Mouse (Mus musculus): ENCODE data around the gene Srrm2. TPM values are rescaled to one million over a fixed set of nuclear protein-coding genes. Genes with fewer than 3 reads are reported as not detected.

Gene Srrm2
- total and polyA plus RNA-seq, 3 experiments: 26.7 to 383 (median 90.4) TPM

GRCm38 (mm10) chr17:23854229-23854765, 64.0 kb downstream of the Srrm2 start:
- TF ChIP-seq CHD2 (IDR thresholded peaks at IDR 0.05; ENCODE audit: low read length) (no peak), JUND (conservative IDR thresholded peaks at IDR 0.05; ENCODE audit: low read depth, low read length) (no peak), IRF4 (IDR thresholded peaks at IDR 0.05; ENCODE audit: low read depth, low read length) (no peak), NELFE (IDR thresholded peaks at IDR 0.05; ENCODE audit: low read depth, low read length) (no peak), MYC (IDR thresholded peaks at IDR 0.05; ENCODE audit: low read depth, low read length) (no peak), E2F4 (IDR thresholded peaks at IDR 0.05; ENCODE audit: insufficient replicate concordance, low read depth, low read length) (no peak), NRF1 (IDR thresholded peaks at IDR 0.05; ENCODE audit: low read depth, low read length) (no peak)
- dilution Hi-C loops (cut with MboI; ENCODE audit: extremely low pct_ligation_motif_present, extremely low pct_unique_long_range_greater_than_20kb, low sequenced_read_pairs): no loop called here
- H3K4me2 ChIP-seq (ENCODE audit: insufficient read depth, low read depth, poor library complexity, severe bottlenecking): no peak overlapping the region
- H3K27me3 ChIP-seq (replicated peaks): peaks cover 9% of the 10 kb centered on the region
- H3K79me2 ChIP-seq (replicated peaks; ENCODE audit: control insufficient read depth, extremely low read depth, insufficient read depth, poor library complexity, severe bottlenecking): no peaks in the 10 kb centered on the region
- no peak for DNase-seq (ENCODE audit: extremely low read depth)
- H3K4me1 ChIP-seq (ENCODE audit: control insufficient read depth in 1 of 2, insufficient read depth in 2 of 2): peaks cover 0 to 6% of the 10 kb centered on the region in 2 experiments; a peak in 1 of 4 replicates
- H3K4me3 ChIP-seq (replicated peaks in 1 of 3; ENCODE audit: low read depth in 2 of 3, low read length in 2 of 3, poor library complexity in 1 of 3): no peak overlapping the region
- no peak overlapping the region for H3K9ac ChIP-seq (ENCODE audit: insufficient read depth, low read depth)
- H3K36me3 ChIP-seq (replicated peaks in 1 of 2; ENCODE audit: control insufficient read depth in 1 of 2, insufficient read depth in 1 of 2, low read length in 1 of 2): no peaks in the 10 kb centered on the region
- peaks cover 3% of the 10 kb centered on the region for H3K9me3 ChIP-seq (replicated peaks; ENCODE audit: low read length)
- in situ Hi-C loops (cut with MboI; ENCODE audit: low pct_ligation_motif_present, low pct_unique_long_range_greater_than_20kb, low sequenced_read_pairs): no loop called here
- no peak overlapping the region for H3K27ac ChIP-seq (ENCODE audit: insufficient read depth, low read depth)

GRCm38 (mm10) chr17:23857193-23857592, 66.9 kb downstream of the Srrm2 start:
- no peaks in the 10 kb centered on the region for H3K9me3 ChIP-seq (replicated peaks; ENCODE audit: low read length)
- H3K4me2 ChIP-seq (ENCODE audit: insufficient read depth, low read depth, poor library complexity, severe bottlenecking): no peak overlapping the region
- TF ChIP-seq E2F4 (IDR thresholded peaks at IDR 0.05; ENCODE audit: insufficient replicate concordance, low read depth, low read length) (no peak), BHLHE40 (IDR thresholded peaks at IDR 0.05; ENCODE audit: low read depth, low read length) (no peak), POLR2A (IDR thresholded peaks at IDR 0.05; ENCODE audit: low read depth, low read length) (no peak), USF2 (conservative IDR thresholded peaks at IDR 0.05; ENCODE audit: low read depth, low read length) (no peak), MAX (IDR thresholded peaks at IDR 0.05; ENCODE audit: low read length) (no peak), CHD2 (IDR thresholded peaks at IDR 0.05; ENCODE audit: low read length) (no peak), ZC3H11A (IDR thresholded peaks at IDR 0.05; ENCODE audit: low read depth, low read length) (no peak), GABPA (IDR thresholded peaks at IDR 0.05; ENCODE audit: insufficient replicate concordance, low read depth, low read length) (no peak), MAZ (IDR thresholded peaks at IDR 0.05; ENCODE audit: low read depth, low read length) (no peak), MAFK (IDR thresholded peaks at IDR 0.05; ENCODE audit: insufficient replicate concordance, low read length) (no peak), TCF12 (IDR thresholded peaks at IDR 0.05; ENCODE audit: low read depth, low read length) (no peak), UBTF (IDR thresholded peaks at IDR 0.05; ENCODE audit: low read depth, low read length) (no peak), HCFC1 (IDR thresholded peaks at IDR 0.05; ENCODE audit: low read depth, low read length) (no peak), ZKSCAN1 (IDR thresholded peaks at IDR 0.05; ENCODE audit: borderline replicate concordance, low read depth, low read length) (no peak), MEF2A (IDR thresholded peaks at IDR 0.05; ENCODE audit: borderline replicate concordance, low read depth, low read length) (no peak), NRF1 (IDR thresholded peaks at IDR 0.05; ENCODE audit: low read depth, low read length) (no peak), POLR2AphosphoS2 (IDR thresholded peaks at IDR 0.05; ENCODE audit: low read depth, low read length) (no peak), MXI1 (IDR thresholded peaks at IDR 0.05; ENCODE audit: low read depth, low read length) (no peak), ELF1 (IDR thresholded peaks at IDR 0.05; ENCODE audit: low read depth, low read length) (no peak), RAD21 (IDR thresholded peaks at IDR 0.05; ENCODE audit: low read depth, low read length) (no peak)
- H3K4me1 ChIP-seq (ENCODE audit: control insufficient read depth in 1 of 2, insufficient read depth in 2 of 2): peaks cover 0 to 9% of the 10 kb centered on the region in 2 experiments; a peak in 1 of 4 replicates
- in situ Hi-C loops (cut with MboI; ENCODE audit: low pct_ligation_motif_present, low pct_unique_long_range_greater_than_20kb, low sequenced_read_pairs) (no loop called here), dilution Hi-C loops (cut with MboI; ENCODE audit: extremely low pct_ligation_motif_present, extremely low pct_unique_long_range_greater_than_20kb, low sequenced_read_pairs) (no loop called here)
- H3K4me3 ChIP-seq (replicated peaks in 1 of 3; ENCODE audit: low read depth in 2 of 3, low read length in 2 of 3, poor library complexity in 1 of 3): no peak overlapping the region
- peaks cover 16% of the 10 kb centered on the region for H3K27me3 ChIP-seq (replicated peaks)
- no peak overlapping the region for H3K27ac ChIP-seq (ENCODE audit: insufficient read depth, low read depth)
- H3K36me3 ChIP-seq (replicated peaks in 1 of 2; ENCODE audit: control insufficient read depth in 1 of 2, insufficient read depth in 1 of 2, low read length in 1 of 2): no peaks in the 10 kb centered on the region
- DNase-seq (ENCODE audit: extremely low read depth): no peak
- H3K9ac ChIP-seq (ENCODE audit: insufficient read depth, low read depth): no peak overlapping the region
- no peaks in the 10 kb centered on the region for H3K79me2 ChIP-seq (replicated peaks; ENCODE audit: control insufficient read depth, extremely low read depth, insufficient read depth, poor library complexity, severe bottlenecking)

Data from CH12.LX (cell line).